Mouse (Mus musculus) left cerebral cortex, adult 18-20 months (tissue): ENCODE measurements at regions not wholly inside any gene's neighbourhood (a gene's known extent, or its start where the extent isn't known, plus 50 kb on each side); places are given as distances from the start of the nearest gene placed in this dataset.
A peak's percentile ranks its signal among the peaks of the same experiment; 100 is the strongest.

Experiments
- DNase-seq, 2 experiments: peaks; one replicate each; pipeline ENCODE4 v3.0.0; 2021 to 2022; ENCODE audit warnings: low spot score in 2 of 2, mixed read lengths in 1 of 2

DNA sequence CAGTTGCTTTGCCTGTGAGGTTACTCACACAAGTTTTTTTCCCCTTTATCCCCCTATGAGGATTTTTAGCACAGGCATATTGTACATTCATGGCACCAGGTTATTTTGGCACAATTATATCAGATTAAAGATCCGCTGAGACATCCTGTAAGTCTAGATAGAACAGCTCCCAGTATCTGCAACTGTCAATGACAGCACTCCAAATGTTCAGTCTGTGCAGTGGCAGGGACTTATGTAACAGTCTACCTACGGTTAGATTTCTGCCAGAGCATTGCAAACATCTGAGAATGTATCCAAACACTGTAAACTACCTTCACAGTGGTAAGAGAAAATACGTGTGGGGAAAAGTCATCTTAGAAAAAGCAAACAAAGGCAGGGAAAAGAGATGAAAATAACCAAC, 163.5 kb upstream of the Kcnh7 start:
- DNase-seq = no peak

DNA sequence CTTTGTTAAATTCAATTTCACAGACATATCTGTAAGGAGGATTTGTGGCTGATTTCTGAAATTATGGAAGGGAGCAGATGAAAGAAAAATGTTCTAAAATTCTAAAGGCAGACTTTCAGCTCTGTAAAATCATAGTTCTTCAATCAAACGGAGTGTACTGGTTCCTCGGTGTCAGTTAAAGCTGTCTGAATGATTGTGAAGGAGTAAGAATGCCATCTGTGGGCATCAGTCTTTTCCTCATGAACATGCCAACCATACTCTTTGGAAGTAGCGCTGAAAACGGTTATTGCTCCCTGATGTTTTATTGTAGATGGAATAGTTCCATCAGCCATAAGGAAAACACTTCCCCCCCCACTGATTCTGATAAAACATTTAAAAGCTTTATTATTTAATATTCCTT, 142.7 kb upstream of the Kcnh7 start:
- no peak for DNase-seq

GRCm38 (mm10) chr2:63280911-63281310, 96.8 kb upstream of the Kcnh7 start:
- DNase-seq = no peak

DNA sequence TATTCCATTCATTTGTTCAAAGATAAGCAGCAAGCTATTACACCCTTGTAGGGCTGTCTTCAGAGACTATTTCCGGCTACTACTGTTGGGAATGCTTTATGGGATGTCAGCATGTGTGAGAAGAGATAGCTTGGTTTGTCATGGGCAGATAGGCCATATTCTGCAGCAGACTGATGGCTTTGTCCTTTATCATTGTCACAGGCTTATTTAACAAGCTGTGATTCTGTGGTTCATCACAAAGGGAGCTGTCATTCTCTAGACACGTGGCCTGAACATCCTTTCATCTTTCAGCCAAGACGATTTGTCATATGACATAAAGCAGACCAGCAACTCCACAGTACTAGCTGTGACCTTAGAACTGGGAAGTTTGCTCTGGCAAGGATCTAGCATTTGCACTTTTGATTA, 89.7 kb upstream of the Kcnh7 start:
- no peak for DNase-seq

DNA sequence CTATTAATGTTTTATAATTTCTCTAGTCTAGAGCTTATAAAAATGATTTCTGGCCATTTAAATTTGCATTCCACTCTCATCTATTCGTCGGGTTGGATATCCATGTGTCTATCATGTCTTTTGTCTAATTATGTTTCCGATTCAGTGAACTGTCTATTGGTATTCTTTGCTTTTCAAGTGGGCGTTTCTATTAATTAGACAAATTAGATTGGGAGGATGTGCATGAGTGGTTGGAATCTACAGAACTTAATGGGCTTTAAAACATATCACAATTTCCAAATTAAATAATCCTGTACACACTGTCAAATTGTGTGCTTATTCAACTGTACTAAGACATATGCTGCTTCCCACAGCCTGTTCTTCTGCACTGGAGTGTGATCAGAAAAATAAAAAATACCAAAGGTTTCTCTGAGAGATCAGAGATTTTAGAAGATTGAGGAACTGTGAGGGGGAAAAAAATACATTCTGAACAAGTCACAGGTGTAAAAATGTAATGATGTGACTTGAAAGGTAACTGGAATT, 62.1 kb upstream of the Kcnh7 start:
- no peak for DNase-seq

DNA sequence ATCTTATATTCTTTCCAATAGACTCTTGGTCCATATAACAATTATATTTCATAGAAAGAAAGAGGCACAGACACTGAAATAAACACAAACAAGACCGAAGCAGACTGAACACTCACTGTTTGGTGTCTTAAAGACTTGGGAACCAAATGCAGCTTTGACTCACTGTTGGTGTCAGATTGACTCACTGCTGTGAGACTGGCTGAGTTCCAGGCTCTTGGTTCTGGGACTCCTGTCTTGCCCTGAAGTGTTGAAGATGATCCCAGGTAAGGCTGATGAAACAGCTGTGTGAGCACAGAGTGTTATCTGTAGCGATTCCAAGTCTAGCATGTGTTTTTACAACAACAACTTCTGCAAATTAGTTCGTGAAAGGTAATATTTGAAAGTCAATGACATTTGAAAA, 55.2 kb upstream of the Kcnh7 start:
- peak; percentile 7 to 9 for DNase-seq
